8 mouse cellular contexts compared by ENCODE assay signal in the genomic region with DNA sequence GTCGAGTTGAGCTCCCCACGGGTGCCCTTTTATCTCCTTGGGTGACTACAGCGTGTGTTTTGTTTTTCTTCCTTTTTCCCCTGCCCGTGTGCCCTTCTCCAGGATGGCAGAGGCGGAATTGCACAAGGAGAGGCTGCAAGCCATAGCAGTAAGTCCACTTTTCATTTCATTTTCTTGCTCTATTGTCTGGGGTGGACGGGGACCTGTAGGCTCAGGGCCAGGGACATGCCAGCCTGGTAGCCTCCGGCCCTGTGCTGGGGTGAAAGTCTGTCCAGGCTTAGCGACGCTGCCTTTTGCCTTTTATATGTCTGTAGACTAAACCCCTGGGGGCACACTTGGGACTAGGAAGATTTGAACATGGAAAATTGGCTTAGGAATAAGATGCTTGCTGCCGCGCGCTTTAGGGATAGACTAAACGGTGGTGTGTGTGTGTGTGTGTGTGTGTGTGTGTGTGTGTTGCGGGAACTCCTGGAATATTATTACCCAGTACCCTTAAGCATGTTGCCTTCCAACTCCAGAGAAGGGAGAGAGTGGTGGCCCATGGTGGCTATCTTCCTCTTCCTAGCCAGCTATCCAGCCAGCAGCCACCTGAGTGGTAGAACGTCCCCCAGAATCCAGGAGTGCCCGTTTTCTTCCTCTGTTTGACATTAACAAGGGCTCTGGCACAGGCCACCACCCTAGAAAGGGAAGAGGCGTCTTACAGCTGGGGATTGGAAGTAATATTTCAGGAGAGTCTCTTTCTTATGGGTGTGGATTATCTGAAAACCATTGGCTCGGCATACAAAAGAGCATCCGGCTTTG. TPM values are rescaled to one million over a fixed set of nuclear protein-coding genes. Genes with fewer than 3 reads are reported as not detected.
DNase-seq lines count a peak whose midpoint lies in the region; ATAC-seq and TF ChIP-seq lines count a peak whose summit lies in the region.

No protein-coding gene starts in this region.

- H3K79me2 ChIP-seq in myocyte (ENCODE audit: control insufficient read depth, insufficient read depth) = peaks cover 58% of the 10 kb centered on the region

- TF ChIP-seq POLR2A in myocyte (IDR thresholded peaks at IDR 0.05; ENCODE audit: insufficient read length, low read depth) = no peak
- no peak for TF ChIP-seq POLR2A in thymus, adult 2 months (IDR thresholded peaks at IDR 0.05; ENCODE audit: control insufficient read depth, extremely low read depth, insufficient read depth, low read length, poor library complexity)

- DNase-seq in kidney, adult 9 months = no peak
- DNase-seq in embryo, embryonic 11 days = peak; percentile 39
- DNase-seq in hindbrain, embryonic 14.5 days (ENCODE audit: low spot score) = peak; percentile 46
- DNase-seq in thymus, adult 2 months = no peak
- DNase-seq in yolk sac, embryonic 10.5 days (ENCODE audit: low spot score) = no peak

- no peak overlapping the region; the same call in 1 of the 2 replicates for H3K27ac ChIP-seq in kidney, embryonic 14.5 days (ENCODE audit: low read depth, low read length)
- peak overlapping the region; percentile 70 for H3K27ac ChIP-seq in hindbrain, embryonic 14.5 days
- no peak overlapping the region for H3K27ac ChIP-seq in thymus, adult 2 months (ENCODE audit: control insufficient read depth, insufficient read depth, low read length)

- 0 out of 2 replicates have a peak, but pooled peaks have one; percentile 13 for ATAC-seq in kidney, embryonic 14.5 days (ENCODE audit: low FRiP score, low TSS enrichment)
- ATAC-seq in hindbrain, embryonic 14.5 days (ENCODE audit: low FRiP score) = peak; percentile 47
- no peak for ATAC-seq in megakaryocyte progenitor cell, adult 5-6 weeks (replicated peaks; ENCODE audit: poor library complexity)

- H3ac ChIP-seq in myocyte (ENCODE audit: control insufficient read depth, insufficient read length) = peak overlapping the region; percentile 34

- no peaks in the 10 kb centered on the region for H3K9me3 ChIP-seq in kidney, embryonic 14.5 days (ENCODE audit: control insufficient read depth, low read length)
- no peaks in the 10 kb centered on the region for H3K9me3 ChIP-seq in hindbrain, embryonic 14.5 days (ENCODE audit: control insufficient read depth, low read length)

- H3K4me3 ChIP-seq in kidney, embryonic 14.5 days (ENCODE audit: low read length) = peak overlapping the region; percentile 54
- H3K4me3 ChIP-seq in hindbrain, embryonic 14.5 days (replicated peaks; ENCODE audit: low read length) = peak overlapping the region; percentile 51
- peak overlapping the region; percentile 82 for H3K4me3 ChIP-seq in myocyte
- H3K4me3 ChIP-seq in thymus, adult 2 months (ENCODE audit: control insufficient read depth, insufficient read depth, low read length) = no peak overlapping the region

- peaks cover 9% of the 10 kb centered on the region; the same call in 1 of the 2 replicates for H3K27me3 ChIP-seq in kidney, embryonic 14.5 days (ENCODE audit: control insufficient read depth, insufficient read depth, low read length)
- 0 out of 2 replicates have a peak, but pooled peaks cover 4% of the 10 kb centered on the region for H3K27me3 ChIP-seq in hindbrain, embryonic 14.5 days (ENCODE audit: control insufficient read depth, insufficient read depth, low read length)
- no peaks in the 10 kb centered on the region for H3K27me3 ChIP-seq in myocyte (ENCODE audit: control insufficient read depth, insufficient read depth, insufficient read length)
- H3K27me3 ChIP-seq in thymus, adult 2 months (ENCODE audit: control insufficient read depth, insufficient read depth, low read length) = peaks cover 3% of the 10 kb centered on the region; the same call in 1 of the 2 replicates

- 51% methylated on average over 19 of the region's 19 CpGs for WGBS in kidney, embryonic 14.5 days
- 51% methylated on average over 18 of the region's 19 CpGs for WGBS in hindbrain, embryonic 14.5 days
- WGBS in thymus, adult 2 months = 62% methylated on average over 19 of the region's 19 CpGs

- peak overlapping the region; percentile 67 for H3K9ac ChIP-seq in kidney, embryonic 14.5 days (ENCODE audit: low read depth, low read length)
- H3K9ac ChIP-seq in hindbrain, embryonic 14.5 days = peak overlapping the region; percentile 67

- no peak for TF ChIP-seq CTCF in thymus, adult 2 months (IDR thresholded peaks at IDR 0.05; ENCODE audit: borderline replicate concordance, control insufficient read depth, extremely low read depth, insufficient read depth, low read length, poor library complexity)

- peaks cover 6% of the 10 kb centered on the region; the same call in 1 of the 2 replicates for H3K4me1 ChIP-seq in kidney, embryonic 14.5 days (ENCODE audit: control insufficient read depth, insufficient read depth, low read length)
- H3K4me1 ChIP-seq in hindbrain, embryonic 14.5 days (replicated peaks; ENCODE audit: control insufficient read depth, insufficient read depth, low read length) = peaks cover 10% of the 10 kb centered on the region; the same call in 1 of the 2 replicates
- H3K4me1 ChIP-seq in thymus, adult 2 months (replicated peaks; ENCODE audit: control insufficient read depth, insufficient read depth, low read length) = no peaks in the 10 kb centered on the region

- H3K36me3 ChIP-seq in kidney, embryonic 14.5 days (ENCODE audit: control insufficient read depth, insufficient read depth, low read length) = no peaks in the 10 kb centered on the region
- no peaks in the 10 kb centered on the region for H3K36me3 ChIP-seq in hindbrain, embryonic 14.5 days (replicated peaks; ENCODE audit: control insufficient read depth, insufficient read depth)
- peaks cover 8% of the 10 kb centered on the region for H3K36me3 ChIP-seq in myocyte (ENCODE audit: control insufficient read depth, insufficient read depth)
- no peaks in the 10 kb centered on the region for H3K36me3 ChIP-seq in thymus, adult 2 months (ENCODE audit: control insufficient read depth, insufficient read depth, low read length)

- peak overlapping the region; percentile 92 for H3K4me2 ChIP-seq in kidney, embryonic 14.5 days (replicated peaks; ENCODE audit: low read depth, low read length)
- peak overlapping the region; percentile 85 for H3K4me2 ChIP-seq in hindbrain, embryonic 14.5 days (replicated peaks)
- H3K4me2 ChIP-seq in myocyte (ENCODE audit: low read depth) = peak overlapping the region; percentile 94

TF ChIP-seq in myocyte, 11 proteins besides CTCF, POLR2A, EP300 and RAD21:
- TF ChIP-seq TCF3 (IDR thresholded peaks at IDR 0.05; ENCODE audit: insufficient read length, low read depth) (no peak), REST (IDR thresholded peaks at IDR 0.05; ENCODE audit: insufficient read depth, insufficient read length) (no peak), MYOD1 (IDR thresholded peaks at IDR 0.05; ENCODE audit: control insufficient read depth in 1 of 3, insufficient read length in 2 of 3, low read depth in 2 of 3) (no peak), CEBPB (IDR thresholded peaks at IDR 0.05; ENCODE audit: insufficient read depth, poor library complexity, severe bottlenecking) (no peak), E2F4 (IDR thresholded peaks at IDR 0.05; ENCODE audit: insufficient read depth) (no peak), MAX (IDR thresholded peaks at IDR 0.05; ENCODE audit: low read depth) (no peak), MYOG (IDR thresholded peaks at IDR 0.05; ENCODE audit: control insufficient read depth in 1 of 3, insufficient read depth in 1 of 3, insufficient read length in 2 of 3, low read depth in 2 of 3) (no peak), SRF (IDR thresholded peaks at IDR 0.05; ENCODE audit: control insufficient read depth, insufficient read length, low read depth) (no peak), USF1 (IDR thresholded peaks at IDR 0.05; ENCODE audit: low read depth) (no peak), TCF12 (IDR thresholded peaks at IDR 0.05; ENCODE audit: insufficient read depth, poor library complexity, severe bottlenecking) (no peak), POLR2AphosphoS2 (IDR thresholded peaks at IDR 0.05; ENCODE audit: insufficient read length, low read depth) (no peak)

RNA-seq across cellular contexts. Expression of a gene that starts 0.5 kb away (rescaled TPM):
- polyA plus RNA-seq in kidney, embryonic 14.5 days (2014; fragmentation: Nextera tagmentation; extraction: Ambion mirVana) = 5.7 and 18.7 TPM in 2 replicates
- 12.1 and 12.6 TPM in 2 replicates for polyA plus RNA-seq in hindbrain, embryonic 14.5 days (2014; fragmentation: Nextera tagmentation; extraction: Ambion mirVana)
- polyA plus RNA-seq in myocyte (2012; fragmentation: generic; extraction: Trizol) = 6.5 TPM
- polyA plus RNA-seq in thymus, adult 2 months (2012; rRNA removed) = 0.20 and 0.38 TPM in 2 replicates
- not detected in 2 replicates for total RNA-seq in megakaryocyte progenitor cell, adult 5-6 weeks (2015)
- total RNA-seq in megakaryocyte progenitor cell, adult 5-6 weeks (2017) = not detected in 2 replicates

Comparison
In these comparisons a context has a peak if more than half of its experiments do, and no peak if none do; other contexts are left out.
1. DNase-seq: peak in embryo, embryonic 11 days (single experiment) and hindbrain, embryonic 14.5 days (single experiment); none in kidney, adult 9 months (single experiment), thymus, adult 2 months (single experiment) and yolk sac, embryonic 10.5 days (single experiment).
2. Peak in every context shown above with its lines, with median percentiles within 50 percentile points of each other: H3K4me2 ChIP-seq.